Mouse (Mus musculus): ENCODE results near the gene Sohlh2. TPM values are rescaled to one million over a fixed set of nuclear protein-coding genes. Genes with fewer than 3 reads are reported as not detected.

Gene Sohlh2
- polyA plus RNA-seq, 1 experiment from 2014 or later = not detected

- H3K27me3 ChIP-seq (ENCODE audit: control insufficient read depth, insufficient read depth, low read length) = no peaks in the 10 kb centered on the region
- no peaks in the 10 kb centered on the region for H3K9me3 ChIP-seq (replicated peaks; ENCODE audit: control insufficient read depth, low read length)
- DNase-seq (ENCODE audit: low spot score) = peak; percentile 79
- H3K4me2 ChIP-seq (ENCODE audit: low read depth, low read length) = no peak overlapping the region
- no peaks in the 10 kb centered on the region for H3K4me1 ChIP-seq (ENCODE audit: control insufficient read depth, insufficient read depth, low read length)
- 46% methylated on average over 7 of the region's 7 CpGs for WGBS
- H3K9ac ChIP-seq (replicated peaks; ENCODE audit: low read length) = no peak overlapping the region
- H3K27ac ChIP-seq (replicated peaks; ENCODE audit: low read depth, low read length) = no peak overlapping the region
- no peak for ATAC-seq (replicated peaks; ENCODE audit: insufficient number of reproducible peaks, low FRiP score, low TSS enrichment, low read depth)
- H3K4me3 ChIP-seq (ENCODE audit: low read depth, low read length) = no peak overlapping the region
- no peaks in the 10 kb centered on the region for H3K36me3 ChIP-seq (replicated peaks; ENCODE audit: control insufficient read depth, insufficient read depth, low read depth, low read length)
Observed at GRCm38 (mm10) chr3:55151656-55152433, 30.0 kb upstream of the Sohlh2 start.

GRCm38 (mm10) chr3:55152673-55153334, 29.0 kb upstream of the Sohlh2 start:
- Histone ChIP-seq H3K4me3 (ENCODE audit: low read depth, low read length) (no peak overlapping the region), H3K4me1 (ENCODE audit: control insufficient read depth, insufficient read depth, low read length) (no peaks in the 10 kb centered on the region), H3K9me3 (replicated peaks; ENCODE audit: control insufficient read depth, low read length) (no peaks in the 10 kb centered on the region), H3K9ac (replicated peaks; ENCODE audit: low read length) (no peak overlapping the region), H3K27ac (replicated peaks; ENCODE audit: low read depth, low read length) (no peak overlapping the region), H3K36me3 (replicated peaks; ENCODE audit: control insufficient read depth, insufficient read depth, low read depth, low read length) (no peaks in the 10 kb centered on the region), H3K27me3 (ENCODE audit: control insufficient read depth, insufficient read depth, low read length) (no peaks in the 10 kb centered on the region), H3K4me2 (ENCODE audit: low read depth, low read length) (no peak overlapping the region)
- WGBS = 61% methylated on average over 6 of the region's 6 CpGs
- ATAC-seq (replicated peaks; ENCODE audit: insufficient number of reproducible peaks, low FRiP score, low TSS enrichment, low read depth) (no peak), DNase-seq (ENCODE audit: low spot score) (peak; percentile 73)

GRCm38 (mm10) chr3:55154163-55154562, 27.7 kb upstream of the Sohlh2 start:
- Histone ChIP-seq H3K9ac (replicated peaks; ENCODE audit: low read length) (no peak overlapping the region), H3K4me1 (ENCODE audit: control insufficient read depth, insufficient read depth, low read length) (no peaks in the 10 kb centered on the region), H3K4me2 (ENCODE audit: low read depth, low read length) (no peak overlapping the region), H3K4me3 (ENCODE audit: low read depth, low read length) (no peak overlapping the region), H3K27me3 (ENCODE audit: control insufficient read depth, insufficient read depth, low read length) (no peaks in the 10 kb centered on the region), H3K27ac (replicated peaks; ENCODE audit: low read depth, low read length) (no peak overlapping the region), H3K9me3 (replicated peaks; ENCODE audit: control insufficient read depth, low read length) (no peaks in the 10 kb centered on the region), H3K36me3 (replicated peaks; ENCODE audit: control insufficient read depth, insufficient read depth, low read depth, low read length) (no peaks in the 10 kb centered on the region)
- no peak for DNase-seq (ENCODE audit: low spot score)
- no peak for ATAC-seq (replicated peaks; ENCODE audit: insufficient number of reproducible peaks, low FRiP score, low TSS enrichment, low read depth)
- 85% methylated on average over 7 of the region's 7 CpGs for WGBS

- Histone ChIP-seq H3K4me1 (ENCODE audit: control insufficient read depth, insufficient read depth, low read length) (no peaks in the 10 kb centered on the region), H3K36me3 (replicated peaks; ENCODE audit: control insufficient read depth, insufficient read depth, low read depth, low read length) (no peaks in the 10 kb centered on the region), H3K4me2 (ENCODE audit: low read depth, low read length) (no peak overlapping the region), H3K4me3 (ENCODE audit: low read depth, low read length) (no peak overlapping the region), H3K9ac (replicated peaks; ENCODE audit: low read length) (no peak overlapping the region), H3K27me3 (ENCODE audit: control insufficient read depth, insufficient read depth, low read length) (no peaks in the 10 kb centered on the region), H3K9me3 (replicated peaks; ENCODE audit: control insufficient read depth, low read length) (no peaks in the 10 kb centered on the region), H3K27ac (replicated peaks; ENCODE audit: low read depth, low read length) (no peak overlapping the region)
- WGBS = 72% methylated on average over 5 of the region's 5 CpGs
- DNase-seq (ENCODE audit: low spot score) (no peak), ATAC-seq (replicated peaks; ENCODE audit: insufficient number of reproducible peaks, low FRiP score, low TSS enrichment, low read depth) (no peak)
Observed at GRCm38 (mm10) chr3:55157413-55157812, 24.4 kb upstream of the Sohlh2 start.

- Histone ChIP-seq H3K4me3 (ENCODE audit: low read depth, low read length) (no peak overlapping the region), H3K9ac (replicated peaks; ENCODE audit: low read length) (no peak overlapping the region), H3K27me3 (ENCODE audit: control insufficient read depth, insufficient read depth, low read length) (no peaks in the 10 kb centered on the region), H3K36me3 (replicated peaks; ENCODE audit: control insufficient read depth, insufficient read depth, low read depth, low read length) (no peaks in the 10 kb centered on the region), H3K9me3 (replicated peaks; ENCODE audit: control insufficient read depth, low read length) (no peaks in the 10 kb centered on the region), H3K27ac (replicated peaks; ENCODE audit: low read depth, low read length) (no peak overlapping the region), H3K4me1 (ENCODE audit: control insufficient read depth, insufficient read depth, low read length) (no peaks in the 10 kb centered on the region), H3K4me2 (ENCODE audit: low read depth, low read length) (no peak overlapping the region)
- ATAC-seq (replicated peaks; ENCODE audit: insufficient number of reproducible peaks, low FRiP score, low TSS enrichment, low read depth) (no peak), DNase-seq (ENCODE audit: low spot score) (no peak)
- WGBS = 65% methylated on average over 7 of the region's 7 CpGs
Observed at GRCm38 (mm10) chr3:55161144-55161543, 20.7 kb upstream of the Sohlh2 start.

- ATAC-seq (replicated peaks; ENCODE audit: insufficient number of reproducible peaks, low FRiP score, low TSS enrichment, low read depth) (no peak), DNase-seq (ENCODE audit: low spot score) (no peak)
- WGBS = 78% methylated on average over 4 of the region's 4 CpGs
Observed at GRCm38 (mm10) chr3:55163510-55163909, 18.3 kb upstream of the Sohlh2 start.

GRCm38 (mm10) chr3:55172478-55172877, 9.3 kb upstream of the Sohlh2 start:
- no peak overlapping the region for H3K4me3 ChIP-seq (ENCODE audit: low read depth, low read length)
- ATAC-seq (replicated peaks; ENCODE audit: insufficient number of reproducible peaks, low FRiP score, low TSS enrichment, low read depth) (no peak), DNase-seq (ENCODE audit: low spot score) (no peak)
- H3K36me3 ChIP-seq (replicated peaks; ENCODE audit: control insufficient read depth, insufficient read depth, low read depth, low read length) = no peaks in the 10 kb centered on the region
- H3K4me2 ChIP-seq (ENCODE audit: low read depth, low read length) = no peak overlapping the region
- H3K27me3 ChIP-seq (ENCODE audit: control insufficient read depth, insufficient read depth, low read length) = no peaks in the 10 kb centered on the region
- H3K27ac ChIP-seq (replicated peaks; ENCODE audit: low read depth, low read length) = no peak overlapping the region
- H3K9me3 ChIP-seq (replicated peaks; ENCODE audit: control insufficient read depth, low read length) = no peaks in the 10 kb centered on the region
- no peaks in the 10 kb centered on the region for H3K4me1 ChIP-seq (ENCODE audit: control insufficient read depth, insufficient read depth, low read length)
- H3K9ac ChIP-seq (replicated peaks; ENCODE audit: low read length) = no peak overlapping the region
- 81% methylated on average over 3 of the region's 3 CpGs for WGBS

More at GRCm38 (mm10) chr3:55163510-55163909, 18.3 kb upstream of the Sohlh2 start:
- H3K27ac ChIP-seq (replicated peaks; ENCODE audit: low read depth, low read length) = no peak overlapping the region
- no peaks in the 10 kb centered on the region for H3K36me3 ChIP-seq (replicated peaks; ENCODE audit: control insufficient read depth, insufficient read depth, low read depth, low read length)
- H3K27me3 ChIP-seq (ENCODE audit: control insufficient read depth, insufficient read depth, low read length) = no peaks in the 10 kb centered on the region
- no peak overlapping the region for H3K9ac ChIP-seq (replicated peaks; ENCODE audit: low read length)
- no peak overlapping the region for H3K4me3 ChIP-seq (ENCODE audit: low read depth, low read length)
- H3K4me1 ChIP-seq (ENCODE audit: control insufficient read depth, insufficient read depth, low read length) = no peaks in the 10 kb centered on the region
- no peaks in the 10 kb centered on the region for H3K9me3 ChIP-seq (replicated peaks; ENCODE audit: control insufficient read depth, low read length)
- no peak overlapping the region for H3K4me2 ChIP-seq (ENCODE audit: low read depth, low read length)

- ATAC-seq (replicated peaks; ENCODE audit: insufficient number of reproducible peaks, low FRiP score, low TSS enrichment, low read depth) (no peak), DNase-seq (ENCODE audit: low spot score) (no peak)
- WGBS = 64% methylated on average over 6 of the region's 6 CpGs
- no peak overlapping the region for H3K9ac ChIP-seq (replicated peaks; ENCODE audit: low read length)
- H3K4me1 ChIP-seq (ENCODE audit: control insufficient read depth, insufficient read depth, low read length) = no peaks in the 10 kb centered on the region
- no peaks in the 10 kb centered on the region for H3K27me3 ChIP-seq (ENCODE audit: control insufficient read depth, insufficient read depth, low read length)
- H3K36me3 ChIP-seq (replicated peaks; ENCODE audit: control insufficient read depth, insufficient read depth, low read depth, low read length) = no peaks in the 10 kb centered on the region
- H3K27ac ChIP-seq (replicated peaks; ENCODE audit: low read depth, low read length) = no peak overlapping the region
- H3K4me2 ChIP-seq (ENCODE audit: low read depth, low read length) = no peak overlapping the region
- H3K9me3 ChIP-seq (replicated peaks; ENCODE audit: control insufficient read depth, low read length) = no peaks in the 10 kb centered on the region
- no peak overlapping the region for H3K4me3 ChIP-seq (ENCODE audit: low read depth, low read length)
Observed at GRCm38 (mm10) chr3:55177271-55177670, 4.6 kb upstream of the Sohlh2 start.
